Mouse (Mus musculus) frontal cortex, postnatal 36 days (tissue): ENCODE data around the gene Gm20547.
"Not testable (repeated sequence)": the region's sequence is repeated elsewhere in the genome, so short reads cannot be mapped to it uniquely, and the experiment has no call there.

Experiments
- DNase-seq, 2 experiments: peaks; one replicate each; pipeline ENCODE4 v3.0.0; 2022; ENCODE audit warnings: low spot score in 2 of 2

Gm20547 gene

GRCm38 (mm10) chr17:34853511-34853910 lies 28.3 kb downstream of the Gm20547 start:
- DNase-seq: no peak

- DNase-seq: no peak
Observed at GRCm38 (mm10) chr17:34850517-34851125, 31.2 kb downstream of the Gm20547 start.

GRCm38 (mm10) chr17:34849722-34850516 lies 31.9 kb downstream of the Gm20547 start, which contains the start of the genes Skiv2l and Nelfe:
Gene Skiv2l, minus strand, starts transcription at chr17:34850210.
Gene Nelfe, plus strand, starts transcription at chr17:34850391.
- peak; percentile 96 to 98 for DNase-seq

- no peak for DNase-seq
Observed at GRCm38 (mm10) chr17:34847615-34848014, 34.2 kb downstream of the Gm20547 start.

GRCm38 (mm10) chr17:34847192-34847591 lies 34.6 kb downstream of the Gm20547 start:
- DNase-seq: no peak

GRCm38 (mm10) chr17:34844884-34845283 lies 37.0 kb downstream of the Gm20547 start:
- DNase-seq: no peak

- DNase-seq: no peak
Observed at GRCm38 (mm10) chr17:34840736-34841307, 41.0 kb downstream of the Gm20547 start.

- DNase-seq: no peak
Observed at GRCm38 (mm10) chr17:34838785-34839184, 43.1 kb downstream of the Gm20547 start.

GRCm38 (mm10) chr17:34837464-34838324 lies 44.1 kb downstream of the Gm20547 start:
- no peak for DNase-seq

GRCm38 (mm10) chr17:34836856-34837221 lies 45.0 kb downstream of the Gm20547 start, which contains the start of the genes Stk19 and Dxo:
Gene Stk19, minus strand, starts transcription at chr17:34836945.
Gene Dxo, plus strand, starts transcription at chr17:34837019.
- peak; percentile 98 to 99 for DNase-seq

GRCm38 (mm10) chr17:34836155-34836855 lies 45.5 kb downstream of the Gm20547 start:
- DNase-seq: no peak

GRCm38 (mm10) chr17:34830776-34831175 lies 51.1 kb downstream of the Gm20547 start:
- not testable (repeated sequence) for DNase-seq

- DNase-seq: no peak
Observed at GRCm38 (mm10) chr17:34814818-34815370, 66.9 kb downstream of the Gm20547 start.

- peak; percentile 24 to 29 for DNase-seq
Observed at GRCm38 (mm10) chr17:34813747-34814146, 68.1 kb downstream of the Gm20547 start.

GRCm38 (mm10) chr17:34811275-34811674 lies 70.6 kb downstream of the Gm20547 start:
- no peak for DNase-seq

- DNase-seq: not testable (repeated sequence)
Observed at GRCm38 (mm10) chr17:34810811-34811210, 71.0 kb downstream of the Gm20547 start.

GRCm38 (mm10) chr17:34810411-34810810 lies 71.4 kb downstream of the Gm20547 start:
- not testable (repeated sequence) for DNase-seq

- DNase-seq: no peak
Observed at GRCm38 (mm10) chr17:34808599-34809205, 73.1 kb downstream of the Gm20547 start.

GRCm38 (mm10) chr17:34807176-34807575 lies 74.7 kb downstream of the Gm20547 start:
- no peak for DNase-seq
